Mouse (Mus musculus): ENCODE results near the gene Cd248. TPM values are rescaled to one million over a fixed set of nuclear protein-coding genes. Genes with fewer than 3 reads are reported as not detected.

Cd248 gene
- not detected for polyA plus RNA-seq (2014; fragmentation: Illumina TruSeq; extraction: RNeasy Lipid Tissue Mini Kit (QIAGEN cat#74804); ENCODE audit: low replicate concordance)

DNA sequence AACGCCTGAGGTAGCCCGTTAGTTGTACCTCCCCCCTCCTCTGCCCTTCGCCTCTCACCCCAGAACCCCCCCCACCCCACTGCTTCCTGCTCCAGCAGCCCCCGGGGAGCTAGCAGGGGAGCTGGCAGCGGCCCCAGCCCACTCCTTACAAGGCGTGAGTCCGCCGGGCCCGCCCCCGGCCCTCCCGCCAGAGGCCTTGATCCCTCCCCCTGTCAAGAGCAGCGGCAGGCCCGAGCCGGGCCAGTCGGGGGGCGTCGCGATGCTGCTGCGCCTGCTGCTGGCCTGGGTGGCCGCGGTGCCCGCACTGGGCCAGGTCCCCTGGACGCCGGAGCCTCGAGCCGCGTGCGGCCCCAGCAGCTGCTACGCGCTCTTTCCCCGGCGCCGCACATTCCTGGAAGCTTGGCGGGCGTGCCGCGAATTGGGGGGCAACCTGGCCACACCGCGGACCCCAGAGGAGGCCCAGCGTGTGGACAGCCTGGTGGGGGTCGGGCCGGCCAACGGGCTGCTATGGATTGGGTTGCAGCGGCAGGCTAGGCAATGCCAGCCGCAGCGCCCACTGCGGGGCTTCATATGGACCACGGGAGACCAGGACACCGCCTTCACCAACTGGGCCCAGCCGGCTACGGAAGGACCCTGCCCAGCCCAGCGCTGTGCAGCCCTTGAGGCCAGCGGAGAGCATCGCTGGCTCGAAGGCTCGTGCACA lies at the start of gene Cd248:
Gene Cd248, plus strand, starts transcription at position 212 of the 703 bp plus-strand sequence.

GRCm38 (mm10) chr19:5023621-5024479 lies 44.0 kb upstream of the Cd248 start, which contains the start of gene Slc29a2:
TSS of gene Slc29a2 (plus strand) at chr19:5023860.

DNA sequence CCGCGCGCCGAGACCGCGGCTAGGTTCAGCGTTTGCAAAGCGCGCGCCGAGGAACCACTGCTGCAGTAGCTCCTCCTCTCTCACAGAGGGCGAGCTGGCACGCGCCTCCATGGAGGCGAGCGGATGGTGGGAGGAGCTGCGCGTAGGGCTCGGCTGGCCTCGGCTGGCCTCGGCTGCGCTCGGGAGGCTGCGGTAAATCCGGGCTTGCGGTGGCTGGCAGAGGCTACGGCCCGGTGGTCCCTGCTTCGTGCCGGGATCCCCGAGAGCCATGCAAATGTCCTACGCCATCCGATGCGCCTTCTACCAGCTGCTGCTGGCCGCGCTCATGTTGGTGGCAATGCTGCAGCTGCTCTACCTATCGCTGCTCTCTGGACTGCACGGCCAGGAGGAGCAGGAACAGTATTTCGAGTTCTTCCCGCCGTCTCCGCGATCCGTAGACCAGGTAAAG lies 29.1 kb upstream of the Cd248 start, which contains the start of the genes B4gat1 and AC124502.3:
Gene B4gat1, plus strand, starts transcription at position 118 of the 448 bp plus-strand sequence.
Gene AC124502.3, plus strand, starts transcription at position 183 of the 448 bp plus-strand sequence.

DNA sequence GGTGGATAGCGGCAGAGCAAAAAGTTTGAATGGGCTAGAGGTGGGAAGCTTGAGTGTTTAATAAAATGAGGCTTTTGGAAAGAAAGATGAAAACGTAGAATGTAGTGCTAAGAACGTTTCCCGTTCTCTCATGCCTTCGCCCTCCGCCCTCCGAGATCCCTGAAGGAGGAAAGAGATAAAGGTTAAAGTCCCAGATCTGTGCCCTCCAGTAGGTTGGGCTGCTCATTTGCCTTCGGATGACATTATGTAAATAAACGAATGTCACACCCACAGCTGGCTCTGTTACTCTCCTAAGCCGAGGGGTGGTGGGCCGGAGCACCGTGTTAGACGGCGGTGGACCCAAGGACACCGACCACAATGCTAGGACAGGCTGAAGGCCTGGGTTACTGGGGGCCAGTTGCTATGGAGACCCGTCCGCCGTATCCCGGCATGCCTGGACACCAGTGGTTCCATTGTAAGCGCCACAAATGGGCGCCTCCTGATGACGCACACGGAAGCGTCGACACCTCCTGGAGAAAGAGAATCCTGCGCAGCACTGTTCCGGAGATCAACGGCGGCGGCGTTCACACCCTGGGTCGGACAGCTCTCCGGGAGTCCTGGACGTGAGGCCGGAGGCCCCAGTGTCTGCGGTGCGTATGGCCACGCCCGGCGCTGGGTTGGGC lies 26.9 kb upstream of the Cd248 start, which contains the start of gene Brms1:
Gene Brms1, plus strand, starts transcription at position 493 of the 662 bp plus-strand sequence.

DNA sequence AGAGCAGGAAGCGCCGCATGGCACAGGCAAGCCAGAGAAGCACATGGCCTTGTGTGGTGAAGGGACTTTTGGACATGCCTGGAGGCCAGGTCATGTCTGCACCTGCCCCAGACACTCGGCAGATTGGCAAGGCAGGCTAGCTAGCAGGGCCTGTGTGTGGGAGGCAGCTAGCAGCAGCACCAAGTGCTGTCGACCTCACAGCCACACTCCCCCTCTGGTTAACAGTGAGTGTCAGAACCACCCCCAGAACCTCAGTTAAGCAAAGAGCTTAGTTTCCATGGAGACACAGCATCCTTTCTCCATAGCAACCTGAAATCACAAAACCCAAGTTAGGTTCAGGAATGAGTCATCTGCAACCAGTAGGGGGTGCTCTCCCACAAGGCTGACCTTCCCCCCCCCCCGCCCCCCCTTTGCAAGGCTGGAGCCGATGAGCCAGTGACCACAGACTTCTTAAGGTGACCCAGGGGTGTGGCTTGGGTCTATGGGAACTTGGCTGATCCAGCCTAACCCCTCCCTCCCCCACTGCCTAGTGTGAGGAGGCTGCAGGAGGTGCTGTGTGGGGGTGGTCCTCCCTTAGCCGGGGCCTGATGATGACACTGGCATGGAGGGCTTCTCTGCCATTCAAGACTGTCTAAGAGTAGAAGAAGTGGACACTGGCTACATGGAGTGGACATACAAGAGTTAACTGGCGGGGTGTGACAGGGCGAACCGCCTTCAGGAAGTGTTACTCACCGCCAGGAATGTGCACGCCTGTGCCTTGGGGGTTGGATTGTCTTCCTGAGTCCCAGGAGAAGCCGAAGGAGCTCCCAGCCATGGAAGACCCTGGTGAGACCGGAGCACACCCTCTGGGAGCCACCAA lies 17.6 kb upstream of the Cd248 start, which contains the start of gene Rin1:
Gene Rin1, plus strand, starts transcription at position 435 of the 859 bp plus-strand sequence.

DNA sequence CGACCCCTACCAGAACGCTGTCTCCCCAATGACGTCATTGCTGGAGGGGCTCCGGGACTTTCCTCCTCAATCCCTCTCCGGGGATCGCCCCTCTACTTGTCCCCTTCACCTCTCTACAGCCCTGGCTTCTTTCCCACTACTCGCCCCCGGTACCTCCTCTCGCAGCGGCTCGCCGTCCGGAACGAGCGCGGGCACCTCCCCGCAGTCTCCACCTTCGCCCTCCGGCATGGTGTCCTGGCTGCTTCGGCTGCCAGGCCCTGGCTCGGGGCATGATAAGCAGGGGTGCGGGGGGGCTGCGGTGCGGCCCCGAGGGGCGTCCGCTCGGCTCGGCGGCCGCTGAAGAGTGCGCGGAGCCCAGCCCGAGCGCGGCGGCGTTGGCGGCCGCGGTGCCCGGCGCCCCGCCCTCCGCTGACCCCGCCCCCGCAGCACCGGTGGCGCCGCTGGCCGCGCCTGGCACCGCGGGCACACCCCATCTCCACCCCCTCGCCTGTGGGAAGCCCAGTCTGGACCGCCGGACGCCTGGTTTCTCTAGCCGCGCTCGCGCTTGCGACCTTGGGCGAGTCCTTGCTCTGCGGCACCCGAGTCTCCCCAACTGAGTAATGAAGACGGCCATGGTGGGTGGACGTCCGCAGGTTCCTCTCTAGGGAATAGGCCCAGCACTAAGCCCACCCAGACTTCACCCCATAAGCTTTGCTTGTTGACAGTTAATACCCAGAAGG lies 17.4 kb downstream of the Cd248 start, which contains the start of gene Tmem151a:
Gene Tmem151a, minus strand, starts transcription at position 387 of the 719 bp plus-strand sequence.

GRCm38 (mm10) chr19:5087884-5088728 lies 20.2 kb downstream of the Cd248 start, which contains the start of gene Yif1a:
TSS of gene Yif1a (plus strand) at chr19:5088538.

GRCm38 (mm10) chr19:5098363-5099143 lies 30.7 kb downstream of the Cd248 start, which contains the start of gene Cnih2:
TSS of gene Cnih2 (minus strand) at chr19:5098521.

GRCm38 (mm10) chr19:5106731-5107191 lies 38.9 kb downstream of the Cd248 start, which contains the start of gene Rab1b:
TSS of gene Rab1b (minus strand) at chr19:5107072.

DNA sequence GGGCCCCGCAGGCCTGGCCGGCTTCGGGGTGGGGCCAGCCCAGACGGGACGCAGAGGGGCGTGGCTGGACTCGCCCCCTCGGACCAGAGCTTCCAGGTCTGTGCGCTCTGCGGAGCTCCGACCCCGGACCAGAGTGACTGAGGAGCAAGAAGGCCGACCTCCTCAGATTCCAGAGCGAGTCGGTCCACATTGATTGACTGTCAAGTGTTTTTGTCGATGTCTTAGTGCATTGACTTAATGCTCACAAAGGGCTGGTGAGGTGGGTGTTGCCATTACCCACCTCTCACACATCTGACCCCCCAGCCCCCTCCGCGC lies 50.5 kb downstream of the Cd248 start, which contains the start of gene Klc2:
Gene Klc2, minus strand, starts transcription at position 177 of the 315 bp plus-strand sequence.

Other genes starting within 250 kb of the Cd248 start
- gene Ccs, start 228.7 kb upstream of the Cd248 start, polyA plus RNA-seq (2014; fragmentation: Illumina TruSeq; extraction: RNeasy Lipid Tissue Mini Kit (QIAGEN cat#74804); ENCODE audit: low replicate concordance) = 0.74 TPM
- 0.11 TPM for gene Ccdc87, start 228.7 kb upstream of the Cd248 start, polyA plus RNA-seq (2014; fragmentation: Illumina TruSeq; extraction: RNeasy Lipid Tissue Mini Kit (QIAGEN cat#74804); ENCODE audit: low replicate concordance)
- gene Ctsf, start 212.9 kb upstream of the Cd248 start, polyA plus RNA-seq (2014; fragmentation: Illumina TruSeq; extraction: RNeasy Lipid Tissue Mini Kit (QIAGEN cat#74804); ENCODE audit: low replicate concordance) = 1.3 TPM
- not detected for gene Actn3, start 190.2 kb upstream of the Cd248 start, polyA plus RNA-seq (2014; fragmentation: Illumina TruSeq; extraction: RNeasy Lipid Tissue Mini Kit (QIAGEN cat#74804); ENCODE audit: low replicate concordance)
- 12.5 TPM for gene Zdhhc24, start 189.4 kb upstream of the Cd248 start, polyA plus RNA-seq (2014; fragmentation: Illumina TruSeq; extraction: RNeasy Lipid Tissue Mini Kit (QIAGEN cat#74804); ENCODE audit: low replicate concordance)
- 0.63 TPM for gene Bbs1, start 161.4 kb upstream of the Cd248 start, polyA plus RNA-seq (2014; fragmentation: Illumina TruSeq; extraction: RNeasy Lipid Tissue Mini Kit (QIAGEN cat#74804); ENCODE audit: low replicate concordance)
- gene Dpp3, start 139.8 kb upstream of the Cd248 start, polyA plus RNA-seq (2014; fragmentation: Illumina TruSeq; extraction: RNeasy Lipid Tissue Mini Kit (QIAGEN cat#74804); ENCODE audit: low replicate concordance) = 1.7 TPM
- gene Peli3, start 125.0 kb upstream of the Cd248 start, polyA plus RNA-seq (2014; fragmentation: Illumina TruSeq; extraction: RNeasy Lipid Tissue Mini Kit (QIAGEN cat#74804); ENCODE audit: low replicate concordance) = 0.30 TPM
- 11.4 TPM for gene Mrpl11, start 105.9 kb upstream of the Cd248 start, polyA plus RNA-seq (2014; fragmentation: Illumina TruSeq; extraction: RNeasy Lipid Tissue Mini Kit (QIAGEN cat#74804); ENCODE audit: low replicate concordance)
- gene Npas4, start 77.8 kb upstream of the Cd248 start, polyA plus RNA-seq (2014; fragmentation: Illumina TruSeq; extraction: RNeasy Lipid Tissue Mini Kit (QIAGEN cat#74804); ENCODE audit: low replicate concordance) = not detected
- gene Slc29a2, start 44.2 kb upstream of the Cd248 start, polyA plus RNA-seq (2014; fragmentation: Illumina TruSeq; extraction: RNeasy Lipid Tissue Mini Kit (QIAGEN cat#74804); ENCODE audit: low replicate concordance) = not detected
- gene B4gat1, start 29.3 kb upstream of the Cd248 start, polyA plus RNA-seq (2014; fragmentation: Illumina TruSeq; extraction: RNeasy Lipid Tissue Mini Kit (QIAGEN cat#74804); ENCODE audit: low replicate concordance) = 7.2 TPM
- gene AC124502.3, start 29.2 kb upstream of the Cd248 start, polyA plus RNA-seq (2014; fragmentation: Illumina TruSeq; extraction: RNeasy Lipid Tissue Mini Kit (QIAGEN cat#74804); ENCODE audit: low replicate concordance) = 0.30 TPM
- not detected for gene Brms1, start 26.7 kb upstream of the Cd248 start, polyA plus RNA-seq (2014; fragmentation: Illumina TruSeq; extraction: RNeasy Lipid Tissue Mini Kit (QIAGEN cat#74804); ENCODE audit: low replicate concordance)
- gene Rin1, start 17.6 kb upstream of the Cd248 start, polyA plus RNA-seq (2014; fragmentation: Illumina TruSeq; extraction: RNeasy Lipid Tissue Mini Kit (QIAGEN cat#74804); ENCODE audit: low replicate concordance) = 0.26 TPM
- gene Tmem151a, start 17.5 kb downstream of the Cd248 start, polyA plus RNA-seq (2014; fragmentation: Illumina TruSeq; extraction: RNeasy Lipid Tissue Mini Kit (QIAGEN cat#74804); ENCODE audit: low replicate concordance) = not detected
- 21.1 TPM for gene Yif1a, start 20.5 kb downstream of the Cd248 start, polyA plus RNA-seq (2014; fragmentation: Illumina TruSeq; extraction: RNeasy Lipid Tissue Mini Kit (QIAGEN cat#74804); ENCODE audit: low replicate concordance)
- gene Cnih2, start 30.4 kb downstream of the Cd248 start, polyA plus RNA-seq (2014; fragmentation: Illumina TruSeq; extraction: RNeasy Lipid Tissue Mini Kit (QIAGEN cat#74804); ENCODE audit: low replicate concordance) = not detected
- 0.67 TPM for gene Rab1b, start 39.0 kb downstream of the Cd248 start, polyA plus RNA-seq (2014; fragmentation: Illumina TruSeq; extraction: RNeasy Lipid Tissue Mini Kit (QIAGEN cat#74804); ENCODE audit: low replicate concordance)
- gene Klc2, start 50.5 kb downstream of the Cd248 start, polyA plus RNA-seq (2014; fragmentation: Illumina TruSeq; extraction: RNeasy Lipid Tissue Mini Kit (QIAGEN cat#74804); ENCODE audit: low replicate concordance) = not detected
- 0.74 TPM for gene Pacs1, start 205.0 kb downstream of the Cd248 start, polyA plus RNA-seq (2014; fragmentation: Illumina TruSeq; extraction: RNeasy Lipid Tissue Mini Kit (QIAGEN cat#74804); ENCODE audit: low replicate concordance)
- gene Sf3b2, start 227.4 kb downstream of the Cd248 start, polyA plus RNA-seq (2014; fragmentation: Illumina TruSeq; extraction: RNeasy Lipid Tissue Mini Kit (QIAGEN cat#74804); ENCODE audit: low replicate concordance) = 25.7 TPM
- gene Gal3st3, start 230.3 kb downstream of the Cd248 start, polyA plus RNA-seq (2014; fragmentation: Illumina TruSeq; extraction: RNeasy Lipid Tissue Mini Kit (QIAGEN cat#74804); ENCODE audit: low replicate concordance) = not detected

Measured in small intestine, adult 10 weeks (tissue).